Mouse (Mus musculus) olfactory bulb, adult 2 months (tissue): ENCODE measurements around the gene Echdc3. TPM values are rescaled to one million over a fixed set of nuclear protein-coding genes. Genes with fewer than 3 reads are reported as not detected.

Experiments
- H3K27ac ChIP-seq: fragments of 200-500 bp; 2 replicates; pipeline ENCODE4 v1.5.1; 2012; ENCODE audit warnings: low read depth, low read length; ENCODE audit not compliant: insufficient read depth
- H3K4me1 ChIP-seq: fragments of 200-500 bp; 2 replicates; pipeline ENCODE4 v1.6.1; 2012; ENCODE audit warnings: low read length; ENCODE audit not compliant: control insufficient read depth, insufficient read depth
- H3K4me3 ChIP-seq: fragments of 200-500 bp; 2 replicates; pipeline ENCODE4 v1.5.1; 2012; ENCODE audit warnings: mild to moderate bottlenecking, low read depth, low read length, moderate library complexity; ENCODE audit not compliant: insufficient read depth
- CTCF ChIP-seq: fragments of 200-500 bp; IDR thresholded peaks from 2 replicates; pipeline ENCODE4 v1.5.1; 2012; ENCODE audit warnings: low read depth, mild to moderate bottlenecking, low read length, moderate library complexity; ENCODE audit not compliant: insufficient read depth
- POLR2A ChIP-seq: fragments of 200-500 bp; IDR thresholded peaks from 2 replicates; pipeline ENCODE4 v1.6.1; 2012; ENCODE audit warnings: mild to moderate bottlenecking, low read depth, low read length, moderate library complexity; ENCODE audit not compliant: insufficient read depth
- WGBS: fragments of 180-500 bp; shearing (Covaris S2); methylation state at CpG from one replicate; pipeline ENCODE4 v1.1.7; 2018; 5-methylcytosine and 5-hydroxymethylcytosine counted together
- polyA plus RNA-seq: library from polyadenylated mRNA; stranded (reverse); fragments of >200 nt; gene quantifications from 2 replicates; pipeline ENCODE4 v1.2.4, GENCODE M21; 2012; ENCODE audit warnings: low replicate concordance; ENCODE audit not compliant: missing spikeins, insufficient read depth, insufficient read length

Echdc3 gene
- polyA plus RNA-seq = not detected in 2 replicates

DNA sequence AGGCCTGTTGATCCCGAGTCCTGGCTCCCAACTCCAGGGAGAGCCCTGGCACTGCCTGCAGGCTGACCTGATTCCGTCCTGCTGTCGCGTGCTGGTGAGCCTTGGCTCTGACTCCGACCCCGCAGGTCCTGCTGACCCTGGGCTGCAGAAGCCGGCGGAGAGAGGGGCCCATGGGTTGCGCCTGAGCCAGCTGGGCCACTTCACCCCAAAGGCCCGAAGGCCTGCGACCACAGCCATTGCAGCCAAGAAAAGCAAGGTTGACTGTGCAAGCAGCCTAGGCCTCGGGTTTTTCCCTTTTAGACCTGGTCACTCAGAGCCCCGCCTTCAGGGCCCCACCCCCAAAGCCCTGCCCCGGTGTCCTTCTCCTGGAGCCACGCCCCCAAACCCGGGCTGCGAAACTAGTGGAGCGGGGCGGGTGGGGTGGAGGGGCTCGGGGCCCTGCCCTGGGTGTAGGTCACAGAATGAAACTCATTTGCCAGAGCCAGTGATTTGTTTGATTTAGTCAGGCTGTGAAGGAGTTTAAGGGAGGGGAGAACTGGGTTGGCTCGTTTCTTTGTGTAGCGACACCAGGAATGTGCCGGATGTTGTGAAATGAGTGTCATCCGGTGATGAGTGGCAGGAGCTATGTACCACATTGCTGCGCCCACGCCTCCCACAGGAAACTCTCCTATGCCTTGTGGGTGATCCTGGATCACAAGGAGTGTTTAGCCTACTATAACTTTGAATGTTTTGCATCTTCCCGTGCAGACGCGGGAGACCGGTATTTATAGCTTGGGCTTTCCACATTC is at the start of gene Echdc3:
TSS of gene Echdc3 (minus strand) at position 310 of the 788 bp plus-strand sequence.
- Histone ChIP-seq H3K4me3 (peak within 1 kb of the TSS; percentile 29), H3K27ac (no peak within 1 kb of the TSS), H3K4me1 (peaks cover 12% of the 10 kb centered on the region)
- WGBS = 19% methylated on average over 30 of the region's 30 CpGs
- TF ChIP-seq CTCF (no peak), POLR2A (no peak)

DNA sequence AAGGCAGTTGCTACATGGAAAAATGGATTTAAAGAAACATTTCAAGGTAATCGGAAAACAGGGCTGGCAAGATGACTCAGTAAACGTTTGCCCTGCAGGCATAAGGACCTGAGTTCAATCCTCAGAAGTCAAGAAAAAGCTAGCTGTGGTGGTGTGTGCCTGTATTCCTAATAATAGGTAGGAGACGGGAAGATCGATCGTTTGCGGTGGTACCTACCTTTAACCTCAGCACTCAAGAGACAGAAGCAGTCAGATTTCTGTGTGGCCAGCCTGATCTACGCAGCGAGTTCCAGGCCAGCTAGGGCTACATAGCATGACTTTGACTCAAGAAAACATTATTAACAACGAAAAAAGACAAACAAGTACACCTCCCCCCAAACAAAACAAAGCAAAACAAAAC is 48.9 kb upstream of the Echdc3 start:
- H3K4me1 ChIP-seq = peaks cover 1% of the 10 kb centered on the region; the same call in 1 of the 2 replicates
- WGBS = 41% methylated on average over 9 of the region's 9 CpGs
- H3K4me3 ChIP-seq = no peak overlapping the region
- peak overlapping the region; percentile 62 for H3K27ac ChIP-seq
- no peak for TF ChIP-seq POLR2A
- no peak for TF ChIP-seq CTCF

DNA sequence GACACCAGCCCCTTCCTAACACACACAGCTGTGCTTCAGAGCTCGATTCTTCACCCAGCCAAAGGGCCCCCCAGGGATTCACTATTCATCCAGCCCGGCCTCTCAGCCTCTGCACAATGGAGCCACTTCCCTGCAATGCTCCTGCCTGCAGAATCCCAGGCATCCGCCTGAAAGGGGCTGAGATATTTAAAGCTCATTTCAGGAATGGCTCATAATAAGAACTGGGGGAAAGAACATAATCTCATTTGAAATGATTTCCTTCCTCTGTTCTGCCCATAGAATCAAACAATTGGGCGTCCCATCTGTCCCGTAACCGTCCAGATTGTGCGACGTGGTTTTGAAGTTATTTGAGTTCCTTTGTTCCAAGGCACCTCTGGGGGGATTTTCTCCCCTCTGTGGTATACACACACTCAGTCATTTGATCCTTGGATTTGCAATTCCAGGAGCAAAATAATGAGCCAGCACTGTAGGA is 48.4 kb upstream of the Echdc3 start:
- WGBS = 28% methylated on average over 8 of the region's 8 CpGs
- peaks cover 6% of the 10 kb centered on the region for H3K4me1 ChIP-seq
- no peak overlapping the region for H3K4me3 ChIP-seq
- H3K27ac ChIP-seq = peak overlapping the region; percentile 62
- TF ChIP-seq POLR2A = no peak
- TF ChIP-seq CTCF = no peak

DNA sequence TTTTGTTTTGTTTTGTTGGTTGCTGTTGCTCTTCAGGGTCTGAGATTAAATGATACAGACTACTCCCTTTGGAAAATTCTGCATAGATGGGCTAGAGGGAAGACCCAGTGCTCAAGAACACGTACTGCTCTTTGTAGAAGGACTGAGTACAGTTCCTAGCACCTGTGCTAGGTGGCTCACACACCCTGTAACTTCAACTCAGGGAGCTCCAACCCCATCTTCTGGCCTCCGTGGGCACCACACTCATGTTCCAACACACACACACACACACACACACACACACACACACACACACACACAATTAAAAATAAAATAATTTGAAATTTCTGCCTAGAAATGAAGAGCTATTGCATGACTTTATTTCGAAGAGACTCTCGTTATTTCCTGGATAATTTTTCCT is 47.8 kb upstream of the Echdc3 start:
- TF ChIP-seq POLR2A = no peak
- no peak for TF ChIP-seq CTCF
- 43% methylated on average over 4 of the region's 4 CpGs for WGBS
- no peak overlapping the region for H3K4me3 ChIP-seq
- no peak overlapping the region for H3K27ac ChIP-seq
- H3K4me1 ChIP-seq = peaks cover 10% of the 10 kb centered on the region

DNA sequence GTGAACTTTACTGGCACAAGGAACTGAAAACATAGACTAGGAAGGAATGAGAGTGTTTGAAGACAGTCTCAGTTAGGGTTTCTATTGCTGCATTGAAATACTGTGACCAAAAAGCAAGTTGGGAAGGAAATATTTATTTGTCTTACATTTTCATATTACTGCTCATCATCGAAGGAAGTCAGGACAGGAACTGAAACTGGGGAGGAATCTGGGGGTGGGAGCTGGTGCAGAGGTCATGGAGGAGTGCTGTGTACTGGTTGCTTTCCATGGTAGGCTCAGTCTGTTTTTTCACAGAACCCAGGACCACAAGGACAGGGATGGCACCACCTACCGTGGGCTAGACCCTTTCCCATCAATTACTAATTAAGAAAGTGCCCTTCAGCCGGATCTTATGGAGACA is 46.3 kb upstream of the Echdc3 start:
- 89% methylated on average over 3 of the region's 3 CpGs for WGBS

DNA sequence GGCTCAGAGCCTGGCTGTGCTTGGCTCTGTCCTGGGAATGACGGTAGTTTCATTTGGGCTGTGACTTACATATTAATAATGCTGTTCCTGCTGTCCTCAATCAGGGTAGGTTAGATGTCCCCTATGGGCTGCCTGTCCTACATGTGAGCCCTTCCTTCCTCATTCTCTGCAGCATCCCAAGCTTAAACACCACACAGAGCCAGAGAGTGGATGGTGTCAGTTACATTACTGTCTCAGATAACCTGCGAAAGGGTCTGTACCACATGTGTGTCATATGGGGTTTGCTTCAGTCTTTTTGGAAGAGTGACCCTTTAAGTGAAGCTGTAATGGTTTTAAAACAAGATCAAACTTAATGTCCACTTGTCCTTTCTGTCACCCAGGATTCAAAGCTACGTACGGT is 45.2 kb upstream of the Echdc3 start:
- Histone ChIP-seq H3K4me1 (peaks cover 10% of the 10 kb centered on the region), H3K27ac (no peak overlapping the region), H3K4me3 (no peak overlapping the region)
- TF ChIP-seq POLR2A (no peak), CTCF (no peak)
- WGBS = 97% methylated on average over 4 of the region's 4 CpGs

More for the DNA sequence above, 46.3 kb upstream of the Echdc3 start:
- Histone ChIP-seq H3K27ac (no peak overlapping the region), H3K4me3 (no peak overlapping the region), H3K4me1 (peaks cover 10% of the 10 kb centered on the region)
- TF ChIP-seq CTCF = no peak
- no peak for TF ChIP-seq POLR2A

DNA sequence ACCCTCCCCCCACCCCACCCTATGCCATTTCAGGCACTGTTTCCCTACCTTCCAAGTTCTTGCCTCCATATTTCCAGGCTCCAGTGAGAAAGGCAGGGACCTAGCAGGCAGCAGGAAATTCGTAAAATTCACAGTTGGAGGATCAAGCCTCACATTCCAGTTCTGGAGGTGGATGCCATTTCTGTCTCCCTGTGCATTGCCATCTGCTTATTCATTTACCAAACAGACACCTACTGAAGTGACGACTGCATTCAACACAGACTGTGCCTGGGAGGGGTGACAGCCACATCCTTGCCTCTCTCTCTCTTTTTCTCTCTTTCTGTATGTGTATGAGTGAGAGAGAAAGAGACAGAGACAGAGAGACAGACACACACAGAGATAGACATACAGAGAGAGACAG is 44.3 kb upstream of the Echdc3 start:
- Histone ChIP-seq H3K27ac (no peak overlapping the region), H3K4me3 (no peak overlapping the region), H3K4me1 (peaks cover 10% of the 10 kb centered on the region)
- TF ChIP-seq CTCF (no peak), POLR2A (no peak)
- 45% methylated on average over 2 of the region's 2 CpGs for WGBS

DNA sequence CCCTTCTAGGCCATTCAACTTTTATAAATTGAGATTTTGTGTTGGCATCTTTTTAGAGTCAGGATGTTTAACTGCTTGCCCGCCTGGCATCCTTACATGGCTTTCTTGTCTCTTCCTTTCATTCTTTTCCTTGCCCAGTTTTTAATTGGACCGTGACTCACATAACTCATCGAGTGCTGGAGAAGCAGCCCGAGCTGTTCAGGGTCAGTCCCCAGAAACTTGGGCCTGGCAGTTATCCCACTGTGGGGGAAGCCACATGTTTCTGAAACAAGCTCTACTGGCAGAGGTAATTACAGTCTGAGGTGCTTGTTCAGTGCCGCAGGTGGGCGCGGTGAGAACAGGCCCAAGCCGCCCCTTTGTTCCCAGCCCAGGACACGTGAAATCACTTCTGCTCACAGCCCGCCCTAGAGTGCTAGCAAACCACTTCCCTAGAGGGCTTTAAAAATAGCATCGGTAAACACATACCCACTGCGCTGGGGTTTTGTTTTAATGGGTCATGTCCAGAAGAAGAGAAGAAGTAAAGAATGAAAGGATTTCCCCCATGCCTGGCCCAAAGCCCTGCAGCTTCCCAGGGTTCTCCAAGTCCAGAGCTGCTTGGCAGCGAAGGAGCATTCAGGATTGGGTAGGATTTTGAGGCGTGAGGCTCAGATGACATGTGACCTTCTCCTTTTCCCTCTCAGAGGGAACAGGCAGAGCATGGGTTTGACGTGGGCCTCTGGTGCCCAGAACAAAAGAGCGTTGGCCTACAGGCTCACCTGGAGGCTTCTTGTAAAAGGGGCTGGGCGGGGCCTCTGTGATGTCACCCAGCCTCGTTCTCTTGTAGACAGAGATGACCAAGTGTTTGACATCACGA is 43.4 kb upstream of the Echdc3 start:
- TF ChIP-seq POLR2A (no peak), CTCF (no peak)
- peak overlapping the region; percentile 62 for H3K27ac ChIP-seq

More for the DNA sequence above, 43.4 kb upstream of the Echdc3 start:
- 30% methylated on average over 19 of the region's 19 CpGs for WGBS
- no peak overlapping the region for H3K4me3 ChIP-seq
- peaks cover 10% of the 10 kb centered on the region for H3K4me1 ChIP-seq
